Mouse (Mus musculus) yolk sac, embryonic 10.5 days (tissue): ENCODE measurements around the gene Efl1.
"Not testable (repeated sequence)": the region's sequence is repeated elsewhere in the genome, so short reads cannot be mapped to it uniquely, and the experiment has no call there.

Source experiments
- DNase-seq: peaks from one replicate; pipeline ENCODE4 v3.0.0-alpha.2; 2017; ENCODE audit warnings: low spot score

The Efl1 gene

GRCm38 (mm10) chr7:82759091-82759490 lies 110.7 kb downstream of the Efl1 start:
- no peak for DNase-seq

- DNase-seq: no peak
Observed at GRCm38 (mm10) chr7:82764951-82765350, 116.5 kb downstream of the Efl1 start.

GRCm38 (mm10) chr7:82766623-82767022 lies 118.2 kb downstream of the Efl1 start:
- no peak for DNase-seq

GRCm38 (mm10) chr7:82770207-82770606 lies 121.8 kb downstream of the Efl1 start:
- no peak for DNase-seq

GRCm38 (mm10) chr7:82770957-82771660 lies 122.7 kb downstream of the Efl1 start:
- peak; percentile 45 for DNase-seq

- DNase-seq: not testable (repeated sequence)
Observed at GRCm38 (mm10) chr7:82771661-82772021, 123.2 kb downstream of the Efl1 start.

- DNase-seq: no peak
Observed at GRCm38 (mm10) chr7:82772481-82772880, 124.1 kb downstream of the Efl1 start.

GRCm38 (mm10) chr7:82773150-82773549 lies 124.7 kb downstream of the Efl1 start:
- DNase-seq: no peak

GRCm38 (mm10) chr7:82773884-82774283 lies 125.5 kb downstream of the Efl1 start:
- DNase-seq: no peak

GRCm38 (mm10) chr7:82775090-82775489 lies 126.7 kb downstream of the Efl1 start:
- no peak for DNase-seq

GRCm38 (mm10) chr7:82783071-82783470 lies 134.7 kb downstream of the Efl1 start:
- DNase-seq: no peak

- no peak for DNase-seq
Observed at GRCm38 (mm10) chr7:82783693-82784092, 135.3 kb downstream of the Efl1 start.

GRCm38 (mm10) chr7:82785335-82785934 lies 137.0 kb downstream of the Efl1 start:
- DNase-seq: no peak

GRCm38 (mm10) chr7:82785970-82786647 lies 137.7 kb downstream of the Efl1 start:
- DNase-seq: no peak

GRCm38 (mm10) chr7:82792644-82793043 lies 144.2 kb downstream of the Efl1 start:
- no peak for DNase-seq

GRCm38 (mm10) chr7:82793111-82793510 lies 144.7 kb downstream of the Efl1 start:
- DNase-seq: no peak

GRCm38 (mm10) chr7:82794542-82794941 lies 146.1 kb downstream of the Efl1 start:
- peak; percentile 74 for DNase-seq

GRCm38 (mm10) chr7:82802206-82802605 lies 153.8 kb downstream of the Efl1 start:
- no peak for DNase-seq

GRCm38 (mm10) chr7:82808257-82808656 lies 159.8 kb downstream of the Efl1 start:
- no peak for DNase-seq

GRCm38 (mm10) chr7:82809126-82809525 lies 160.7 kb downstream of the Efl1 start:
- no peak for DNase-seq

- DNase-seq: no peak
Observed at GRCm38 (mm10) chr7:82810799-82811139, 162.4 kb downstream of the Efl1 start.

- DNase-seq: no peak
Observed at GRCm38 (mm10) chr7:82811140-82811851, 162.9 kb downstream of the Efl1 start.
